Mouse (Mus musculus) T-helper 1 cell (primary cell): ENCODE data around the gene Irf2bp1.

Source experiments
- in situ Hi-C: fragments of 300-600 bp; cut with MboI, MseI; formaldehyde crosslinking; loops from one replicate; pipeline ENCODE4 v1.15.1; 2025; ENCODE audit warnings: high pct_unique_total_duplicates

Gene Irf2bp1

GRCm38 (mm10) chr7:19000421-19000820 is 3.4 kb upstream of the Irf2bp1 start:
- in situ Hi-C loops, result loop anchor here (25.0 kb wide), 1 partner anchor 937 kb away; no protein-coding TSS in a partner anchor

- in situ Hi-C loops, result loop anchor here (25.0 kb wide), 1 partner anchor 936 kb away; no protein-coding TSS in a partner anchor
Observed at GRCm38 (mm10) chr7:19001066-19001806, 2.6 kb upstream of the Irf2bp1 start.

GRCm38 (mm10) chr7:19001807-19002085 is 2.1 kb upstream of the Irf2bp1 start:
- in situ Hi-C loops, result loop anchor here (25.0 kb wide), 1 partner anchor 936 kb away; no protein-coding TSS in a partner anchor

- in situ Hi-C loops, result loop anchor here (25.0 kb wide), 1 partner anchor 935 kb away; no protein-coding TSS in a partner anchor
Observed at GRCm38 (mm10) chr7:19002115-19002514, 1.7 kb upstream of the Irf2bp1 start.

GRCm38 (mm10) chr7:19002848-19003498 is 871 bp upstream of the Irf2bp1 start:
- in situ Hi-C loops, result loop anchor here (25.0 kb wide), 1 partner anchor 934 kb away; no protein-coding TSS in a partner anchor

GRCm38 (mm10) chr7:19004631-19005079 is 811 bp downstream of the Irf2bp1 start:
- in situ Hi-C loops, result loop anchor here (25.0 kb wide), 1 partner anchor 933 kb away; no protein-coding TSS in a partner anchor

GRCm38 (mm10) chr7:19005417-19006121 is 1.7 kb downstream of the Irf2bp1 start:
- in situ Hi-C loops, result loop anchor here (25.0 kb wide), 1 partner anchor 932 kb away; no protein-coding TSS in a partner anchor

- in situ Hi-C loops, result loop anchor here (25.0 kb wide), 1 partner anchor 931 kb away; no protein-coding TSS in a partner anchor
Observed at GRCm38 (mm10) chr7:19006476-19006875, 2.6 kb downstream of the Irf2bp1 start.

- in situ Hi-C loops, result loop anchor here (25.0 kb wide), 1 partner anchor 930 kb away; no protein-coding TSS in a partner anchor
Observed at GRCm38 (mm10) chr7:19007026-19007977, 3.5 kb downstream of the Irf2bp1 start.

- in situ Hi-C loops, result loop anchor here (25.0 kb wide), 1 partner anchor 927 kb away; no protein-coding TSS in a partner anchor
Observed at GRCm38 (mm10) chr7:19010581-19010980, 6.7 kb downstream of the Irf2bp1 start.

GRCm38 (mm10) chr7:19012025-19012621 is 8.3 kb downstream of the Irf2bp1 start:
- in situ Hi-C loops, result loop anchor here (25.0 kb wide), 1 partner anchor 925 kb away; no protein-coding TSS in a partner anchor

- in situ Hi-C loops, result loop anchor here (25.0 kb wide), 1 partner anchor 924 kb away; no protein-coding TSS in a partner anchor
Observed at GRCm38 (mm10) chr7:19012882-19013281, 9.0 kb downstream of the Irf2bp1 start.

- in situ Hi-C loops, result loop anchor here (25.0 kb wide), 1 partner anchor 923 kb away; no protein-coding TSS in a partner anchor
Observed at GRCm38 (mm10) chr7:19014452-19014851, 10.6 kb downstream of the Irf2bp1 start.

GRCm38 (mm10) chr7:19016042-19016441 is 12.2 kb downstream of the Irf2bp1 start:
- in situ Hi-C loops, result loop anchor here (25.0 kb wide), 1 partner anchor 921 kb away; no protein-coding TSS in a partner anchor

- in situ Hi-C loops, result loop anchor here (25.0 kb wide), 1 partner anchor 919 kb away; no protein-coding TSS in a partner anchor
Observed at GRCm38 (mm10) chr7:19017909-19018308, 14.1 kb downstream of the Irf2bp1 start.

GRCm38 (mm10) chr7:19021048-19021447 is 17.2 kb downstream of the Irf2bp1 start:
- in situ Hi-C loops, result loop anchor here (25.0 kb wide), 1 partner anchor 916 kb away; no protein-coding TSS in a partner anchor

- in situ Hi-C loops, result loop anchor here (25.0 kb wide), 1 partner anchor 915 kb away; no protein-coding TSS in a partner anchor
Observed at GRCm38 (mm10) chr7:19022189-19022958, 18.5 kb downstream of the Irf2bp1 start.

- in situ Hi-C loops, result loop anchor here (25.0 kb wide), 1 partner anchor 914 kb away; no protein-coding TSS in a partner anchor
Observed at GRCm38 (mm10) chr7:19023357-19023814, 19.5 kb downstream of the Irf2bp1 start, which contains the start of gene Foxa3. Gene Foxa3 (minus strand): TSS chr7:19023538.
